Mouse (Mus musculus) T-cell, adult 2 months (primary cell): ENCODE data around the gene Ost4.

Experiments
- DNase-seq: peaks from one replicate; pipeline ENCODE4 v3.0.0; 2022; ENCODE audit warnings: low spot score

Ost4 gene

DNA sequence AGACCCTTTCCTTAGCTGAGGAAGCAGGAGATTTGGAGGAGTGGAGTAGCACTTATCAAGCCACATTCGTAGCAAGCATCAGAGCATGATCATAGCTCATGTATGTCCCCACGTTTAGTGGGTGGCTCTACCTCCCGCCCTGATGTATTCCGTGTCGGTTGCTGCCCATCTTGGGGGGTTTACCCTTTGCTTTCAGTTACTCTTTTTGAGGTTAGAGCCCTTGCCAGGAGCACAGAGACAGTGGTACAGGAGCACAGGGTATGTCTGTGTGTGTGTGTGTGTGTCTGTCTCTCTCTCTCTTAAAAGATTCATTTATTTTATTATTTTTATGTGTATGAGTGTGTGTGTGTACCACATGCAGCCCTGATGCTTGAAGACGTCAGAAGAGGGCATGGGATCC lies 15.5 kb upstream of the Ost4 start:
- no peak for DNase-seq

DNA sequence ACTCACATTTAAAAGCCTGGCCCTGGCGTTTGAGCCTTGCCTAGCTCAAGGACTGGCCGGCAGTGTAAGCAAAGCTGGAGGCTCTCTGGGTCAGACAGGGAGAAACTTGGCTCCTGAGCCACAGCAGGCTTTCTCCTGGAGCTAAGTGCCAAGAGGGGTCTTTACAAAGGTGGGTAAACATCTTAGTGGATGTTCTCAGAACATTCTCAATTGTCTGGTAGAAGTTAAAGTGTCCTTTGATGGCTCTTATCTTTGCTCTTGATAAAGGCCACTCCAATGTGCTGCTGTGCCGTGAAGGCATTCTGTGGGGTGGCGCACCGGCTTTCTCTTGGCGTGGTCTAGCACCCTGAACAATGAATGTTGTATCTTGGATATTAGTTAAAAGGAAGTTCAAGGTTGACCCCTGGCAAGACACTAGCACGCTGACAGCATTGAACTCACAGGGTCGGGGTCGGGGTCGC lies 15.0 kb upstream of the Ost4 start:
- DNase-seq = no peak

DNA sequence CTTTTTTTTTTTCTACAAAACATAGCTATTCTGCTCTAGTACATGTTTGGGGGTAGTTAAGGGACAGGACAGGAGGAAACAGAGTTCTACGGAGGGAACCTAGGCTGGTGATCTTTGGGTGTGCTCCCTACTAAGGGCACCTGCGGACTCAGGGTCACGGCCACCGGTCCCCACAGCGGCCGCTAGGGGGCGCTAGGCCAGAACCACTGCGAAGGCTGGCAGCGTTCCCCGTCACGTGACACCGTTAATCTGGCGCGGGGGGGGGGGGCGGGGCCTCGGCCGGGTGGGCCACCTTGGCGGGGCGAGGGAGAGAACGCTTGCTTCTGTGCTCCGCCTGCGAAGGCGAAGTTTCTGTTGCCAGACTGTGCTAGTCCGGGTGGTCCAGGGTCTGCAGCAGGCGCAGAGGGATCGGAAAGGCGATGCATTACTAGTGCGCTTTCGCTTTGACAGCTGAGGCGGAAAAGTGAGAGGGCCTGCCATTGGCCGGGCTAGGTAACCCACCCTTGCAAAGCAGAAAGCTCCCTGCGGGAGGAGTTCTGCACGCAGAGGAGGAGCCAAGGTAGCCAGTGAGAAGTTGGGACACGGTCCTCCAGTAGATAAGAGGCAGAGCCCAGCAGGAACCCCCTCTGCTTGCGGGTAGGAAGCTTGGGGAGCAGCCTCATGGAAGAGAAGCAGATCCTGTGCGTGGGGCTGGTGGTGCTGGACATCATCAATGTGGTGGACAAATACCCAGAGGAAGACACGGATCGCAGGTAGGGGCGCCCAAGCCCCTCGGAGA lies 13.9 kb upstream of the Ost4 start, which contains the start of gene Khk:
Gene Khk, plus strand, starts transcription at position 176 of the 778 bp plus-strand sequence.
- DNase-seq = peak; percentile 89

DNA sequence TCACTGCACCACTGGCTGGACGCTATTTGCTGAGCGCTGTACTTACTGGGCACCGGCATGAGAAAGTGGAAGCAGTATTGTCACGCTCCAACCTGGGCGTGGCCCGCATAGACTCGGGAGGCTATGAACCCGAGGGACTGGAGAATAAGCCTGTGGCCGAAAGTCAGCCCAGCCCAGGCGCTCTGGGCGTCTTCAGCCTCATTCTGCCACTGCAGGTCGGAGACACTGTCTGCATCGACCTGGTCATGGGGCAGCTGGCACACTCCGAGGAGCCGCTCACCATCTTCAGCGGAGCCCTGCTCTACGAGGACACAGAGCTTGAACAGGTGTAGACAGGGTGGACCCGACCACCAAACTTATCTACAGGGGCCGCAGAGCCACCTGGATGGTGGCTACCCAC lies 13.0 kb upstream of the Ost4 start:
- DNase-seq = no peak

DNA sequence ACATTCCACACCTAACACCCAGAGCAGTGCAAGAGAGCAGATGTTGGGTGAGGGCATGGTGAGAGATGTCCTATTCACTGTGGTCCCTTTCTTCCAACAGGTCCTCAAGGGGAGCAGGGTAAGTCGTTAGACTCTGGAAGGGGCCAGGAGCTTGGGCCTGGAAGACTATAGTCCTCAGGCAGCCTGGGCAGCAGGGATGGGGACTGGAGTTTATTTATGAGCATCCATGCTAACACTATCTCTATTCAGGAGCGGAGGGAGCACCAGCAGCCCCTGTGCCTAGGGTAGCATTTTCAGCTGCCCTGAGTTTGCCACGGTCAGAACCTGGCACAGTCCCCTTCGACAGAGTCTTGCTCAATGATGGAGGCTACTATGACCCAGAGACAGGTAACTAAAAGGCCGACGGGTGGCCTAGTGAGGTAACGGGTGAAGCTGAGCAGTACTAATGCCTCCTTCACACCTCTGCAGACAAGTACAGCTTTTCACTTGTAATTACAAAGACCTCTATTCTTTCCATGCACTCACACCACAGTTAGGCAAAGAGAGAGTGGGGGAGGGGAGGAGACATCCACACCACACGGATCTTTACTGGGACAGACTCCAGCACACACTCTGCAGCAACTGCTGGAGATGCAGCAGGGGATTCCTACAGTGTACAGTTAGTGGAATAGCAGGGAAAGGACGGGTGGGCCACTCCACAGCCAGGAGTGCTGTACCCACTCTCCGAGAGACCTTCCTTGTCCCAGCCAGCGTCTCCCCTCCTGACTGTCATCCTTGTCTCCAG lies 12.4 kb upstream of the Ost4 start:
- DNase-seq = no peak

DNA sequence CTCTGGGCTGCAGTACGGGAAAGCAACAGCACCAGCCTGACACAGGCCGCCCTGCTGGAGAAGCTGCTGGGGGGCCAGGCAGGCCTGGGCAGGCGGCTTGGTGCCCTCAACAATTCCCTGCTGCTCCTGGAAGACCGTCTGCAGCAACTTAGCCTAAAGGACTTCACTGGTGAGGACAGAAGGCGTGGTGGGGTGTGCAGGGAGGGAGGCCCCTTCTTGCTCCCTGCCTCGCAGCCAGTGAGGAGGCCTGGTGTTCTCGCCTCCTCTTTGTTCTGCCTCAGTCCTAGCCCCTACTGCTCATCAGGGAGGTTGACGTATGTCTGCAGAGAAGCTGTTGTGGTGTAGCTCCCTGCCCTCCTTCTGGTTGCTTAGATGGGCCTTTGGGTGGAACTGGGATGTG lies 11.1 kb upstream of the Ost4 start:
- no peak for DNase-seq

DNA sequence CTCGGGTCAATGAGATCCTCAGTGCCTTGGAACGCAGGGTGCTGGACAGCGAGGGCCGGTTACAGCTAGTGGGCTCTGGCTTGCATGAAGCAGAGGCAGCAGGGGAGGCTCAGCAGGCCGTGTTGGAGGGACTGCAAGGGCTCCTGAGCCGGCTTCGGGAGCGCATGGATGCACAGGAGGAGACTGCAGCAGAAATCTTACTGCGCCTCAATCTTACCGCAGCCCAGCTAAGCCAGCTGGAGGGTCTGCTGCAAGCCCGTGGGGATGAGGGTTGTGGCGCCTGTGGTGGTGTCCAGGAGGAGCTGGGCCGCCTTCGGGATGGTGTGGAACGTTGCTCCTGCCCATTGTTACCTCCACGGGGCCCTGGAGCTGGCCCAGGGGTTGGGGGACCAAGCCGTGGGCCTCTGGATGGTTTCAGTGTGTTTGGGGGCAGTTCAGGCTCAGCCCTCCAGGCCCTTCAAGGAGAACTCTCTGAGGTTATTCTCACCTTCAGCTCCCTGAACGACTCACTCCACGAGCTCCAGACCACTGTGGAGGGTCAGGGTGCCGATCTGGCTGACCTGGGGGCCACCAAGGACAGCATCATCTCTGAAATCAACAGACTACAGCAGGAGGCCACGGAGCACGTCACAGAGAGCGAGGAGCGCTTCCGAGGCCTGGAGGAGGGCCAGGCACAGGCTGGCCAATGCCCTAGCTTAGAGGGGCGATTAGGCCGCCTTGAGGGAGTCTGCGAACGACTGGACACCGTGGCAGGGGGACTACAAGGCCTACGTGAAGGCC lies 10.5 kb upstream of the Ost4 start:
- no peak for DNase-seq

DNA sequence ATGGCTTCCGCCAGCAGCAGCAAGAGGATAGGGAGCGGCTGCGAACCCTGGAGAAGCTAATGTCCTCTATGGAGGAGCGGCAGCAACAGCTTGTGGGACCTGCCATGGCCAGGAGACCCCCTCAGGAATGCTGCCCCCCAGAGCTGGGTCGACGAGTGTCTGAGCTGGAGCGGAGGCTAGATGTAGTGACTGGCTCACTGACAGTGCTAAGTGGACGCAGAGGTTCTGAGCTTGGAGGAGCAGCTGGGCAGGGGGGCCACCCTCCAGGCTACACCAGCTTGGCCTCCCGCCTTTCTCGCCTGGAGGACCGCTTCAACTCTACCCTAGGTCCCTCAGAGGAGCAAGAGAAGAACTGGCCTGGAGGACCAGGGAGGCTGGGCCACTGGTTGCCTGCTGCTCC lies 9.8 kb upstream of the Ost4 start:
- DNase-seq = no peak

DNA sequence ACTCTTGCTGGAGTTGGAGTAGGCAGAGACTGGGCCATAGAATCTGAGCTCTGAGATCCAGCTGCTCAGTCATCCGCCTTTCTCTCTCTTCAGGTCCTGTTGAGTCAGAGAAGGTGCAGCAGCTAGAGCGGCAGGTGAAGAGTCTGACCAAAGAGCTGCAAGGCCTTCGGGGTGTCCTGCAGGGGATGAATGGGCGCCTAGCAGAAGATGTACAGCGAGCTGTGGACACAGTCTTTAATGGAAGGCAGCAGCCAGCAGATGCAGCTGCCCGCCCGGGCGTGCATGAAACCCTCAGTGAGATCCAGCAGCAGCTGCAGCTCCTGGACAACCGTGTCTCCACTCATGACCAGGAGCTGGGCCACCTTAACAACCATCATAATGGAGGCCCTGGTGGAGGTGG lies 9.3 kb upstream of the Ost4 start:
- no peak for DNase-seq

DNA sequence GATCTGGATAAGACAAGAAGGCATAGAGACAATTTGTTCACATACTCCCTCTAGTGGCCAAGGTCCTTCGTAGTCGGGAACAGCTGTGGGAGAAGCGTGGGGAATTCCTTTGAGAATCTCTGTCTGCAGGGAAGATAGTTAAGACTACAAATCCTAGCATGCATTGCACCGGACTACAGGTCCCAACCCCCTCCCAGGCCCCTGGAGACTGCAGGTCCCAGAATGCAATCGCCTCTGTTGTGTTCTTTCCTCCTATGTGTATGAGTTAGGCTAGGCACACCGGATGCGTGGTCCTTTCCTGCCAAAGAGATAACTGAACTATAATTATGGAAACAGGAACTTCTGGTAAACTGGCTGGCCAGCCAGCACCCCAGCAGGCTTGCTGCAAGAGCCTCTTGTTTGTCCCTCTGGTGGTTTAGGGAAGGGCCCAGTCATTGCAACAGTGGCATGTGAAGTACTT lies 8.4 kb upstream of the Ost4 start:
- peak; percentile 52 for DNase-seq

DNA sequence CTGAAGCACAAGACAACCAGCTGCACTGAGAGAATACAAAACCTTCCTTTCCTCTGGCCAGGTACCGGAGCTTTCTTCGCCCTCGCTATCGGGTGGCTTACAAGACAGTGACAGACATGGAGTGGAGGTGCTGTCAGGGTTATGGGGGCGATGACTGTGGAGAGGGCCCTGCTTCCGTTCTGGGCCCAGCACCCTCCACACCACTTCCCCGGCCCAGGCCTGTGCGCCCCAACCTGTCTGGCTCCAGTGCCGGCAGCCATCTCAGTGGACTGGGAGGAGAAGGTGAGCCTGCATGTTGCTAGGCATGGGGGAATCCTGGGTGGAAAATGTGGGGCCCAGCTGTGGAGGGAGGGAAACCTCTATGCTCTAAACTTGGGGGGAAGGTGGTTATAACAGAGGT lies 7.9 kb upstream of the Ost4 start:
- peak; percentile 12 for DNase-seq

DNA sequence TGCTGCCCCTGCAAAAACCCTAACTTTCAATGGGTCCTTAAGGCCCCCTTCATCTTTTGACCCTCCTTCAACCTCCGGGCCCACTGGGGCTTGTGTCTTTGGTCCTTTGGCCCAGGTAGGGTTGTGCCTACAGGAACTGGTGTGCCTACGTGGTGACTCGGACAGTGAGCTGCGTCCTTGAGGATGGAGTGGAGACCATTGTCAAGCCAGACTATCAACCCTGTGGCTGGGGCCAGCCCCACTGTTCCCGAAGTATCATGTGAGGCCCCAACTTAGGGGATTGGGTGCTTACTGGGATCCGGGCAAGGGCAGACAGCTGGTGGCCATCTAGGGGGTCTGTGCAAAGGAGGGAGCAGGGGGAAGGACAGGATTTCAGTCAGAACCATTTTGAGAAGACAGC lies 7.3 kb upstream of the Ost4 start:
- DNase-seq = no peak

DNA sequence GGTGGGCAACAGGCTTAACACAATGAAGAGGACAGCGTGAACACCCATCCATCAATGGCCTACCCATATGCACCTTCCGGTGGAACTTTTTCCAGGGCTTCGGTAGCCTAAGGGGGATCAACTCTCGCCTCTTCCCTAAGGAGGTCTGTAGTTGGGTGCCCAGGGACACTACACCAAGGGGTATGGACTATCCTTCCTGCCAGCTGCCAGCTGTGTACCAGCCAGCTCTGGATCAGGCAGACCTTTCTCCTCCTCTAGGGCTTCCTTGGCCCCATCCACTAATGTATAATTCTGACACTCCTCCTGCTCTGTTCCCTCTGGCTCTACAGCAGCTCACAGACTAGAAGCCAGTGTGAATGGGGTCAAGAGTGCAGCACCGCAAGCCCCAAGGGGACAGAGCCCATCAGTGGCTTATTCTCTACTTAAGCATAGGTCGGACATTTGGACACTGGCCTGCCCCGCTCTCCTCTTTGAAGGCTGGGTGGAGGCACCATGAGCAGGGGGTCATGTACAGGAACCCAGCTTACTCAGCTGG lies 6.6 kb upstream of the Ost4 start:
- no peak for DNase-seq

DNA sequence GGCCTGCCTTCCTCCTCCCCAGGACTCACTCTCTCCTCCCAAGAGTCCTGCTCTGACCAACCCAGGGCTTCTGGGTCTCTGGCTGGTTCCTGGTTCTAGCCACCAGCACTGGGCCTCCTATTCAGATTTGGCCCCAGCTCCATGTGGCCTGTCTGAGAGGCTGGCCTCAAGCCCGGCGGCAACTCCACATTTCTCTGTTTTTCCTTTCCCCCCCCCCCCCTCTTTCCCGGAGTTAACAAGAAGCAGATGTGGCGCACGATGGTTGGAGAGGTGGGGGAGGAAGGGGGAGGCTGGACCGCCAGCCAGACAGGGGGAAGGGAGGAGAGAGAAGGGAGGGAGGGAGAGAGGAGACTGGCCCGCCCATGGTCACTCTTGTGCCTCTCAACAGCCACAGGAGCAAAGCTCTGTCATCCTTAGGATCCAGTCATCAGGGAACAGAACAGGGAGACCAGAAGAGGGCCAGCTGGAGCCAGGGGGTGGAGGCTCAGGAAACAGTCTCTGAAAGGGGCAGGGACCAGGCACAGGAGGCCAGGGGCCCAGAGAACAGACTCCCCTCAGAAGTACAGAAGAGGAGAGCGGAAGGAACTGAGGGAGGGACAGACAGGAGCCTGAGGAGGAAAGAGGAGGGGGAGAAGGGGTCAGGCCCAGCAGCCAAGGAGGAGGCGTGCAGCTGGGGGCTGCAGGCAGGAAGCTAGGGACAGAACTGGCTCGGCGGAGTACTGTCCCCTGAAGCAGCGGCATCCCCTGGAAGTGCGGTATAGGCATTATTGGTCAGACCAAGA lies 5.7 kb upstream of the Ost4 start, which contains the start of gene Emilin1:
Gene Emilin1, plus strand, starts transcription at position 343 of the 782 bp plus-strand sequence.
- DNase-seq = no peak

DNA sequence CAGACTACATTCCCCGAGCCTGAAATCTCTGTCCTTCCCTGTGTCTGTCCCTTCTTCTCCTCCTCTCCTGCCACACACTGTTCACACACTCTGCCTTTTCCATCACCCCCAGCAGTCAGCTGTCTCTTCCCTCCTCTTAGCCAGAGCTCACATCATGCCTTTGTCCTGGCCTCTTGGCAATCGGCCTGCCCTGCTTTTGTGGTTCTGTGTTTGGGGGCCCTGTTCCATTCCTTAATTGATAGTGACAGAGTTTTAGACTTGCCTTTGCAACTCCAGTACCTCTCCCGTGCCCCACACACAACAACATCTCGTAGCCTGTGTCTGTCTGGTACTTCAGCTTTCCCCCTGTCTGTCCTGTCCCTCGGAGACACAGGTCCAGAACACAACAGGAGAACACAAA lies 4.6 kb upstream of the Ost4 start:
- DNase-seq = no peak

DNA sequence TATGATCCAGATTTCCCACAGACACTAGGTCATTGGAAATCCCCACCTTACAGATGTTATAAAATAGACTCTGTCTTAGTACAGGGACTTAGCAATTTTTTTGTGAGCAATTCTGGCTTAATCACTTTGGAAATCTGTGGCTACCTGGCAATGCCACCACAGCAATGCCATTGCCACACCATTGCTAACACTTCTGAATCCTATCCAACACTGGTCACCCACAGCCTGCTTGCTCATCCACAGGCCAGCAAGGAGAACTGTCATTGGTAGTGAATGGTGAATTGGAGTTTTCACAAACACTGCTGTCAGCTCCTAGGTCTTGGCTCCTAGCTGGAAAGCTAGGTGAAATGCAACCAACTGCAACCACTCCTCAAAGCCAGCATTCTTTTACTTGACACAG lies 2.9 kb upstream of the Ost4 start:
- no peak for DNase-seq

DNA sequence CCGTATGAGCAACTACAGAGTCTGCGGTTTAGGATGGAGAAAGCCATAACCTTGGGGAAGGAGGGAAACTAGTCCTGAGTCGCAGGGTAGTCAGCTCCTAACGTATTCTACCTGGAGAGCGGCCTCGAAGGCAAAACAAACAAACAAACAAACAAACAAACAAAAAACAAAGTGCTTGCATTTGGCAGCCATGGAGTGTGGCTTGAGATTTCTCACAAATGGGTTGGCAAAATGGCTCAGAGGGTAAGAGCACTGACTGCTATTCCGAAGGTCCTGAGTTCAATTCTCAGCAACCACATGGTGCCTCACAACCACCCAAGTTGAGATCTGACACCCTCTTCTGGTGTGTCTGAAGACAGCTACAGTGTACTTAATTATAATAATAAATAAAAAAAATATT lies 2.3 kb upstream of the Ost4 start:
- no peak for DNase-seq

DNA sequence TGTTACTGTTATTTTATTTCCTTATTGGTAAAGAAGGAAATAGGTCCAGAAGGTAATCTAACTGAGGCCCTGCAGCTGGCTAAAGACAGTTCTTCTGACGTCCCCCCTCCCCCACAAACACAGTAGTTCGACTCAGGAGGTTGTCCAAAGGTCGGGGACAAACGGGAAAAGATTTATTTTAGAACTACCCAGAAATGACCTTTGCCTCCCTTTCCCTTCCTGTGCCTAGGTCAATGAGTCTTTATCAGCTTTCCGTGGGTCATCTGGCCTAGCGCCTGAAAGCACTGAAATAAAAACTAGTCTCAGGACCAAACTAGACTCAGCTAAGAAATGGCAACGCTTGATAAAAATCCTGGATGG lies 1.7 kb upstream of the Ost4 start:
- no peak for DNase-seq

DNA sequence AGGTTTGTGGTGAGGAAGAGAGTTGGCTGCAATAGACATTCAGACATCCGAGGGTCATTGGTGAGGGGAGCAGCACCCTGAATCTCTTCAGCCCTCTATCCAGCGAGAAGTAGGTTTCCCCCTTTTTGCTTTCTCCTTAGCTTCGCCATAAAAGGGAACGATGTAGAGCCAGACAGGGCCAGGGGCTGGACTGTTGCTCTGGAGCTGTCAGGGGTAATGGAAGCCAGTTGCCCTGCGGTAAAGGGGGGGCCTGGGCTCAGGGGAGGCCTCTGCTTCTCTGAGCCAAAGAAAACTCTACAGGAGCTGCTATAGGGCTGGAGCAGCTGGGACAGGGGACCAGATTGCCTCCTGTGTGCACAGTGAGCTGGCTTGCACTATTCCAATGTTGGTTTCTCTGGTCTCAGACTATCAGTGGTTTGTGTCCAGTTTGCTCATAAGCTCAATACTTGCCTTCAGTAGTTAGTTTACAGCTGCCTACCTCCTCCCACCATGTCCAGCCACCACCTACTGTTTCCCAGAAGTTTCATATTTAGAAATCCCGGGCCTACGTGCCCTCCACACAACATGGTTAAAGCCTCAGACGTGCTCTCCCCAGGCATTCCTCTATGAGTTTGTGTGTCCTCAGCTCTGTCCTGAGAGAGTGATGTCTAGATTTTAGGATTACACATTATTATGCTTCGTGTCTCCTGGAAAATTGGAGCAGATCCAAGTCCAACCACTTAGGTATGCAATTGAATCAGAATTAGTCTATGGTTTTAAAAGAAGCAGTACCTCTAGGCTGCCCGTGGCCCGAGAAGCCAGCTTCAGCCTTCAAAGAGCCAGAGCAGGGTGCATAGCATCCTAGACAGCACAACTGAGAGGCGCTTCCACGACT lies 1.1 kb upstream of the Ost4 start:
- no peak for DNase-seq

DNA sequence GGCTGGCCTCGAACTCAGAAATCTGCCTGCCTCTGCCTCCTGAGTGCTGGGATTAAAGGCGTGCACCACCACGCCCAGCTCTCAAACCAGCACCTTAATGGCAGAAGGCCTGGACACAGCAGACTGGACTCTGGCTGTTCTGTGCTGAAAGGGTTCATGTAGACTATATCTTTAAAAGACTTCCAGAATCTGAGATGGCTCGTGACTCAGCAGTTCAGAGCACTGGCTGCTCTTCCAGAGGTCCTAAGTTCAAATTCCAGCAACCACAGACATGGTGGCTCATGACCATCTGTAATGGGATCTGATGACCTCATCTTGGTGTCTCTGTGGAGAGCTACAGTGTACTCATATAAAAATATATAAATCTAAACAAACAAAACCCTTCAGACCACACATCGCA lies 5.7 kb downstream of the Ost4 start:
- no peak for DNase-seq

DNA sequence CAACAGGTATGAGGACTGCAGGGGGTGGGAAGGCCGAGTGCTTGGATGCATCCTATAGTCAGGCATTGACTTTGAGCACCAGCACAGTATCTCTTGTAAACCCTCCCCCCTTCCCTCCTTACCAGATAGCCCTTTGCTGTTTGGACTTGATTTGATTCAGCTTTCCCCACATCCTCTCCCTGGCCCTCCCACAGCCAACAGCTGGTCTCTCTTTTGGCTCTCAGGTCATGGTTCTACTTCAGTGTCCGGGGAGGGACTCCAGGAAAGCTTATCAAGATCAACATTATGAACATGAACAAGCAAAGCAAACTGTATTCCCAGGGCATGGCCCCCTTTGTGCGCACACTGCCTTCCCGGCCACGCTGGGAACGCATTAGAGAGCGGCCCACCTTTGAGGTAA lies 17.2 kb downstream of the Ost4 start:
- no peak for DNase-seq
